Mouse (Mus musculus): ENCODE measurements at regions not wholly inside any gene's neighbourhood (a gene's known extent, or its start where the extent isn't known, plus 50 kb on each side); places are given as distances from the start of the nearest gene placed in this dataset.
"Not testable (repeated sequence)": the region's sequence is repeated elsewhere in the genome, so short reads cannot be mapped to it uniquely, and the experiment has no call there.

- no peak for DNase-seq
Observed at GRCm38 (mm10) chr6:6496789-6497188, 81.7 kb downstream of the Sem1 start.

- no peak for DNase-seq
Observed at GRCm38 (mm10) chr6:6496336-6496735, 82.1 kb downstream of the Sem1 start.

- DNase-seq = no peak
Observed at GRCm38 (mm10) chr6:6488191-6488590, 90.3 kb downstream of the Sem1 start.

GRCm38 (mm10) chr6:6481596-6481995 lies 96.9 kb downstream of the Sem1 start:
- not testable (repeated sequence) for DNase-seq

- DNase-seq = no peak
Observed at GRCm38 (mm10) chr6:6470397-6470796, 108.1 kb downstream of the Sem1 start.

GRCm38 (mm10) chr6:6467526-6467925 lies 110.9 kb downstream of the Sem1 start:
- no peak for DNase-seq

- DNase-seq = no peak
Observed at GRCm38 (mm10) chr6:6466231-6466630, 112.2 kb downstream of the Sem1 start.

- DNase-seq = no peak
Observed at GRCm38 (mm10) chr6:6463807-6464470, 114.5 kb downstream of the Sem1 start.

- no peak for DNase-seq
Observed at GRCm38 (mm10) chr6:6459918-6460239, 118.6 kb downstream of the Sem1 start.

- no peak for DNase-seq
Observed at GRCm38 (mm10) chr6:6459006-6459917, 119.2 kb downstream of the Sem1 start.

- no peak for DNase-seq
Observed at GRCm38 (mm10) chr6:6457726-6458125, 120.7 kb downstream of the Sem1 start.

GRCm38 (mm10) chr6:6457001-6457400 lies 121.5 kb downstream of the Sem1 start:
- no peak for DNase-seq

GRCm38 (mm10) chr6:6455566-6455965 lies 122.9 kb downstream of the Sem1 start:
- no peak for DNase-seq

GRCm38 (mm10) chr6:6454396-6454795 lies 124.1 kb downstream of the Sem1 start:
- no peak for DNase-seq

GRCm38 (mm10) chr6:6434855-6435254 lies 143.6 kb downstream of the Sem1 start:
- DNase-seq = no peak

GRCm38 (mm10) chr6:6434261-6434802 lies 144.1 kb downstream of the Sem1 start:
- DNase-seq = no peak

- no peak for DNase-seq
Observed at GRCm38 (mm10) chr6:6433179-6433578, 145.3 kb downstream of the Sem1 start.

GRCm38 (mm10) chr6:6414654-6415610 lies 163.5 kb downstream of the Sem1 start:
- no peak for DNase-seq

GRCm38 (mm10) chr6:6397997-6398396 lies 180.5 kb downstream of the Sem1 start:
- no peak for DNase-seq

GRCm38 (mm10) chr6:6389454-6390445 lies 172.8 kb upstream of the Slc25a13 start:
- DNase-seq = no peak

GRCm38 (mm10) chr6:6388835-6389440 lies 172.0 kb upstream of the Slc25a13 start:
- no peak for DNase-seq

Measured in lung, adult 18-20 months (tissue).